Mouse (Mus musculus): ENCODE results near the gene Rad23a.

GRCm38 (mm10) chr8:84790537-84790936 is 49.9 kb downstream of the Rad23a start:
- no peak for TF ChIP-seq POLR2A (IDR thresholded peaks at IDR 0.05; ENCODE audit: borderline replicate concordance, extremely low read depth, insufficient read depth, insufficient read length, poor library complexity, severe bottlenecking)
- no peak for TF ChIP-seq CTCF (IDR thresholded peaks at IDR 0.05; ENCODE audit: borderline replicate concordance, extremely low read depth, insufficient read depth, insufficient read length)
